Mouse (Mus musculus) heart, adult 2 months (tissue): ENCODE measurements around the gene 1700030K09Rik.

Source experiments
- CTCF ChIP-seq: fragments of 200-600 bp; IDR thresholded peaks from 2 replicates; pipeline ENCODE4 v1.8.1; 2022; ENCODE audit warnings: antibody characterized with exemption, mild to moderate bottlenecking, moderate library complexity
- EP300 ChIP-seq: fragments of 200-500 bp; IDR thresholded peaks from 2 replicates; pipeline ENCODE4 v1.6.1; 2011; ENCODE audit warnings: low read depth, low read length, control low read depth; ENCODE audit not compliant: insufficient read depth
- POLR2A ChIP-seq: fragments of 200-500 bp; IDR thresholded peaks from 2 replicates; pipeline ENCODE4 v1.6.1; 2011; ENCODE audit warnings: mild to moderate bottlenecking, low read depth, low read length, control low read depth; ENCODE audit not compliant: insufficient read depth

- no peak for TF ChIP-seq POLR2A
- no peak for TF ChIP-seq CTCF
- TF ChIP-seq EP300: no peak
Observed at GRCm38 (mm10) chr8:72409443-72409842, 34.2 kb upstream of the 1700030K09Rik start.
